Mouse (Mus musculus): ENCODE results near the gene Sema4b.

DNA sequence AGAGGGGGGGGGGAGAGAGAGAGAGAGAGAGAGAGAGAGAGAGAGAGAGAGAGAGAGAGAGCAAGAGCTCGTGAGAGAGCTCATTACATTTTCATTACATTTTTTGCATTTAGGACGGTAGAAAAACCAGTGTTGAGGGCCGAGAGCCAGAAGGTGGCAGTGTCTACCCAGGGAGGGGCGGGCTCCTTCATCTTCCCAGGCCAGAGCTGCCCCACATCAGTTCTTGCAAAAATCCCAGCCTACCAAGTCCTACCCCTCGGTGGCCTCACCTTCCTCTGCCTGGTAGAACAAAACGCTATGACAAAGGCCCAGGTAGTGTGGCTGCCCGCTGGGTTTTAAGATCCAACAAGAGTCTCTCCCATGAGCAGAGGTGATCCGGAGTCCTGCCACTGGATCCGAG is 45.8 kb upstream of the Sema4b start:
- TF ChIP-seq CTCF (IDR thresholded peaks at IDR 0.05; ENCODE audit: control insufficient read depth, insufficient read depth, insufficient read length): peak; percentile 72
- no peak for TF ChIP-seq MAX (IDR thresholded peaks at IDR 0.05)
- no peak for TF ChIP-seq USF1 (IDR thresholded peaks at IDR 0.05; ENCODE audit: low read depth)
- TF ChIP-seq MYOG (IDR thresholded peaks at IDR 0.05; ENCODE audit: control insufficient read depth, extremely low read depth, insufficient read length): no peak
- no peak for TF ChIP-seq MYOD1 (IDR thresholded peaks at IDR 0.05; ENCODE audit: control insufficient read depth, insufficient read length, low read depth)
- TF ChIP-seq FOSL1 (IDR thresholded peaks at IDR 0.05; ENCODE audit: insufficient read depth, low read length, poor library complexity, severe bottlenecking): no peak
- no peak for TF ChIP-seq CEBPB (IDR thresholded peaks at IDR 0.05; ENCODE audit: low read depth)

All from C2C12 (cell line).